6 mouse cellular contexts compared by ENCODE assay signal in the genomic region with DNA sequence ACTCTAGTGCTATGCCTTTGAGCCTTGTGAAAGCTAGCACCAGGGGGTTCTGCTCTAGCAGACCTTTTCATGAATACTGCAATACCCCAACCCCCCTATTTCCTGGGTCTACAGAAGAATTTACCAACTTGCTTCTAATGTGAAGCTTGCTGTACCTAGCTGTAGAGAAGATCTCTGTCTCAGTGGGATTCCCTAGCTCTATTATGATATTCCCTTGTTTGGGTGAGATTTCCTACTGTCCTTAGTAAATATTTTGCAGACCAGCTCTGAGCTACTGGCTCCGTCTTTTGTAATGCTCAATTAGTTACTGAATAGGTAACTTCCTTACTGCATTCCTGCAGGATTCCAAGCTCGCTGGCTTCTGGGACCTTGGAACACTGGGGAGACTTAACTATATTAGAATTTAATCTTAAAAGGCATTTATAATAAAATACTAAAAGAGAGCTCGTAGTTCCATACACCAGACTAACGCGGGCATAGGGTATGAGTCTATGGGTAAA.
DNase-seq lines count a peak whose midpoint lies in the region; ATAC-seq lines count a peak whose summit lies in the region.
"Not testable (repeated sequence)": the region's sequence is repeated elsewhere in the genome, so short reads cannot be mapped to it uniquely, and the experiment has no call there.

No protein-coding gene starts in this region.

- H3K9ac ChIP-seq in kidney, embryonic 16.5 days (replicated peaks; ENCODE audit: low read length) = not testable (repeated sequence)

- not testable (repeated sequence) for H3K27me3 ChIP-seq in kidney, embryonic 16.5 days (ENCODE audit: insufficient read depth, low read length)

- not testable (repeated sequence) for H3K4me1 ChIP-seq in kidney, embryonic 16.5 days (ENCODE audit: insufficient read depth, low read length)

- peak; percentile 89 for DNase-seq in R1 (ENCODE audit: low read depth, low spot score)
- DNase-seq in heart, adult 11 months = peak; percentile 39
- peak; percentile 28 for DNase-seq in kidney, adult 18-20 months
- DNase-seq in kidney, adult 8-10 months = peak; percentile 37 to 57
- DNase-seq in kidney, postnatal 36 days = peak; percentile 35 to 39

- not testable (repeated sequence) for H3K9me3 ChIP-seq in kidney, embryonic 16.5 days (ENCODE audit: low read length)

- not testable (repeated sequence) for H3K27ac ChIP-seq in kidney, embryonic 16.5 days (ENCODE audit: low read length)

- H3K4me2 ChIP-seq in kidney, embryonic 16.5 days (replicated peaks; ENCODE audit: low read depth, low read length) = 0 out of 2 replicates have a peak overlapping the region, but pooled peaks have one; percentile 5

- H3K36me3 ChIP-seq in kidney, embryonic 16.5 days (ENCODE audit: insufficient read depth, low read length) = not testable (repeated sequence)

- ATAC-seq in kidney, embryonic 16.5 days (ENCODE audit: low FRiP score, low TSS enrichment) = not testable (repeated sequence)

- H3K4me3 ChIP-seq in kidney, embryonic 16.5 days (ENCODE audit: low read length) = not testable (repeated sequence)

- WGBS in kidney, embryonic 16.5 days = 45% methylated on average over 5 of the region's 5 CpGs

Comparison
In these comparisons a context has a peak if more than half of its experiments do, and no peak if none do; other contexts are left out.
1. DNase-seq: peak in every context shown above with its lines; median percentile 89 in R1; 47 in kidney, adult 8-10 months; 39 in heart, adult 11 months; 37 in kidney, postnatal 36 days; 28 in kidney, adult 18-20 months.